Mouse (Mus musculus): ENCODE results near the gene Cts7. TPM values are rescaled to one million over a fixed set of nuclear protein-coding genes. Genes with fewer than 3 reads are reported as not detected.

Gene Cts7
- total RNA-seq (2015) (not detected in 2 replicates), total RNA-seq (2017) (not detected in 2 replicates)

GRCm38 (mm10) chr13:61358097-61358496 is at the start of gene Cts7:
Gene Cts7 (minus strand): TSS chr13:61358197.
- no peak for ATAC-seq (ENCODE audit: poor library complexity, severe bottlenecking)

Other genes with a start within 250 kb of the Cts7 start
- not detected in 2 replicates for gene Ctsr, start 193.9 kb downstream of the Cts7 start, total RNA-seq (2015)
- not detected in 2 replicates for gene Ctsr, start 193.9 kb downstream of the Cts7 start, total RNA-seq (2017)
- not detected in 2 replicates for gene Cts6, start 154.8 kb downstream of the Cts7 start, total RNA-seq (2015)
- not detected in 2 replicates for gene Cts6, start 154.8 kb downstream of the Cts7 start, total RNA-seq (2017)
- not detected in 2 replicates for gene Cts8, start 102.8 kb downstream of the Cts7 start, total RNA-seq (2015)
- gene Cts8, start 102.8 kb downstream of the Cts7 start, total RNA-seq (2017): not detected in 2 replicates
- gene Gm49398, start 69.4 kb downstream of the Cts7 start, total RNA-seq (2015): not detected in 2 replicates
- not detected in 2 replicates for gene Gm49398, start 69.4 kb downstream of the Cts7 start, total RNA-seq (2017)
- gene Ctsm, start 183.6 kb upstream of the Cts7 start, total RNA-seq (2015): not detected in 2 replicates
- not detected in 2 replicates for gene Ctsm, start 183.6 kb upstream of the Cts7 start, total RNA-seq (2017)
- not detected in 2 replicates for gene Gm49352, start 210.0 kb upstream of the Cts7 start, total RNA-seq (2015)
- gene Gm49352, start 210.0 kb upstream of the Cts7 start, total RNA-seq (2017): not detected in 2 replicates
- not detected in 2 replicates for gene Cts3, start 211.9 kb upstream of the Cts7 start, total RNA-seq (2015)
- gene Cts3, start 211.9 kb upstream of the Cts7 start, total RNA-seq (2017): not detected in 2 replicates

All from megakaryocyte, adult 5-6 weeks (primary cell).